Mouse (Mus musculus): ENCODE results near the gene Tppp. TPM values are rescaled to one million over a fixed set of nuclear protein-coding genes. Genes with fewer than 3 reads are reported as not detected.

Tppp gene
- 4.2 and 5.1 TPM in 2 replicates for polyA plus RNA-seq (2016; fragmentation: Nextera tagmentation; extraction: Ambion mirVana)

- Histone ChIP-seq H3K9me3 (no peaks in the 10 kb centered on the region), H3K27me3 (peaks cover 49% of the 10 kb centered on the region), H3K9ac (peak within 1 kb of the TSS; percentile 54), H3K4me2 (peak within 1 kb of the TSS; percentile 94), H3K36me3 (replicated peaks) (no peaks in the 10 kb centered on the region), H3K4me3 (replicated peaks) (peak within 1 kb of the TSS; percentile 54), H3K4me1 (peaks cover 15% of the 10 kb centered on the region), H3K27ac (peak within 1 kb of the TSS; percentile 57)
- peak; percentile 93 for ATAC-seq (ENCODE audit: low FRiP score)
- under 1% methylated on average over 56 of the region's 56 CpGs for WGBS
These were observed at the start of gene Tppp for GRCm38 (mm10) chr13:74008948-74009718. Gene Tppp, plus strand, starts transcription at chr13:74009407.

GRCm38 (mm10) chr13:73960117-73960652, 49.0 kb upstream of the Tppp start:
- Histone ChIP-seq H3K4me2 (no peak overlapping the region), H3K4me1 (no peaks in the 10 kb centered on the region), H3K27me3 (no peaks in the 10 kb centered on the region), H3K27ac (no peak overlapping the region), H3K36me3 (replicated peaks) (peaks cover 71% of the 10 kb centered on the region), H3K4me3 (replicated peaks) (no peak overlapping the region), H3K9me3 (no peaks in the 10 kb centered on the region), H3K9ac (no peak overlapping the region)
- WGBS = 93% methylated on average over 10 of the region's 10 CpGs
- ATAC-seq (ENCODE audit: low FRiP score) = no peak

- no peaks in the 10 kb centered on the region for H3K9me3 ChIP-seq
- peaks cover 61% of the 10 kb centered on the region for H3K36me3 ChIP-seq (replicated peaks)
- no peak overlapping the region for H3K27ac ChIP-seq
- no peak overlapping the region for H3K9ac ChIP-seq
- 80% methylated on average over 4 of the region's 4 CpGs for WGBS
- no peak overlapping the region for H3K4me3 ChIP-seq (replicated peaks)
- ATAC-seq (ENCODE audit: low FRiP score) = no peak
- H3K4me2 ChIP-seq = no peak overlapping the region
- H3K4me1 ChIP-seq = no peaks in the 10 kb centered on the region
- no peaks in the 10 kb centered on the region for H3K27me3 ChIP-seq
These were observed 48.0 kb upstream of the Tppp start for GRCm38 (mm10) chr13:73961177-73961576.

- Histone ChIP-seq H3K9me3 (no peaks in the 10 kb centered on the region), H3K27me3 (no peaks in the 10 kb centered on the region), H3K4me2 (no peak within 1 kb of the TSS), H3K27ac (no peak within 1 kb of the TSS), H3K4me3 (replicated peaks) (no peak within 1 kb of the TSS), H3K36me3 (replicated peaks) (peaks cover 40% of the 10 kb centered on the region), H3K4me1 (no peaks in the 10 kb centered on the region), H3K9ac (no peak within 1 kb of the TSS)
- ATAC-seq (ENCODE audit: low FRiP score) = no peak
- 85% methylated on average over 5 of the region's 5 CpGs for WGBS
These were observed 45.7 kb upstream of the Tppp start, which contains the start of gene Zdhhc11 for GRCm38 (mm10) chr13:73963551-73963950. Gene Zdhhc11, plus strand, starts transcription at chr13:73963851.

GRCm38 (mm10) chr13:73970545-73971448, 38.4 kb upstream of the Tppp start:
- Histone ChIP-seq H3K4me1 (no peaks in the 10 kb centered on the region), H3K9ac (no peak overlapping the region)

GRCm38 (mm10) chr13:73974523-73974922, 34.7 kb upstream of the Tppp start:
- Histone ChIP-seq H3K36me3 (replicated peaks) (no peaks in the 10 kb centered on the region), H3K27me3 (0 out of 2 replicates have a peak, but pooled peaks cover under 1% of the 10 kb centered on the region), H3K4me3 (replicated peaks) (no peak overlapping the region), H3K9me3 (no peaks in the 10 kb centered on the region), H3K4me1 (no peaks in the 10 kb centered on the region), H3K27ac (no peak overlapping the region), H3K9ac (no peak overlapping the region), H3K4me2 (no peak overlapping the region)
- 85% methylated on average over 3 of the region's 3 CpGs for WGBS
- ATAC-seq (ENCODE audit: low FRiP score) = no peak

More at GRCm38 (mm10) chr13:73970545-73971448, 38.4 kb upstream of the Tppp start:
- Histone ChIP-seq H3K27ac (no peak overlapping the region), H3K9me3 (no peaks in the 10 kb centered on the region), H3K4me3 (replicated peaks) (no peak overlapping the region), H3K36me3 (replicated peaks) (no peaks in the 10 kb centered on the region), H3K4me2 (no peak overlapping the region), H3K27me3 (0 out of 2 replicates have a peak, but pooled peaks cover 4% of the 10 kb centered on the region)
- 52% methylated on average over 12 of the region's 12 CpGs for WGBS
- peak; percentile 85 for ATAC-seq (ENCODE audit: low FRiP score)

GRCm38 (mm10) chr13:73976935-73977334, 32.3 kb upstream of the Tppp start:
- Histone ChIP-seq H3K4me2 (no peak overlapping the region), H3K27ac (no peak overlapping the region), H3K4me1 (no peaks in the 10 kb centered on the region), H3K4me3 (replicated peaks) (no peak overlapping the region), H3K27me3 (0 out of 2 replicates have a peak, but pooled peaks cover 3% of the 10 kb centered on the region), H3K36me3 (replicated peaks) (no peaks in the 10 kb centered on the region), H3K9me3 (no peaks in the 10 kb centered on the region), H3K9ac (no peak overlapping the region)
- no peak for ATAC-seq (ENCODE audit: low FRiP score)
- WGBS = 88% methylated on average over 5 of the region's 5 CpGs

GRCm38 (mm10) chr13:73990325-73990724, 18.9 kb upstream of the Tppp start:
- Histone ChIP-seq H3K27ac (no peak overlapping the region), H3K4me3 (replicated peaks) (no peak overlapping the region), H3K9me3 (no peaks in the 10 kb centered on the region), H3K27me3 (no peaks in the 10 kb centered on the region), H3K36me3 (replicated peaks) (no peaks in the 10 kb centered on the region), H3K4me1 (no peaks in the 10 kb centered on the region), H3K9ac (no peak overlapping the region), H3K4me2 (no peak overlapping the region)
- no peak for ATAC-seq (ENCODE audit: low FRiP score)
- WGBS = 81% methylated on average over 5 of the region's 5 CpGs

- Histone ChIP-seq H3K36me3 (replicated peaks) (no peaks in the 10 kb centered on the region), H3K4me2 (no peak overlapping the region), H3K9ac (no peak overlapping the region), H3K9me3 (no peaks in the 10 kb centered on the region), H3K4me3 (replicated peaks) (no peak overlapping the region), H3K4me1 (no peaks in the 10 kb centered on the region), H3K27me3 (no peaks in the 10 kb centered on the region), H3K27ac (no peak overlapping the region)
- ATAC-seq (ENCODE audit: low FRiP score) = no peak
- 84% methylated on average over 2 of the region's 2 CpGs for WGBS
These were observed 18.4 kb upstream of the Tppp start for GRCm38 (mm10) chr13:73990761-73991160.

GRCm38 (mm10) chr13:73991267-73991666, 17.9 kb upstream of the Tppp start:
- no peak for ATAC-seq (ENCODE audit: low FRiP score)
- 89% methylated on average over 5 of the region's 5 CpGs for WGBS

GRCm38 (mm10) chr13:73996456-73996855, 12.8 kb upstream of the Tppp start:
- no peak for ATAC-seq (ENCODE audit: low FRiP score)
- Histone ChIP-seq H3K4me2 (no peak overlapping the region), H3K36me3 (replicated peaks) (no peaks in the 10 kb centered on the region), H3K9me3 (no peaks in the 10 kb centered on the region), H3K27me3 (0 out of 2 replicates have a peak, but pooled peaks cover 3% of the 10 kb centered on the region), H3K4me3 (replicated peaks) (no peak overlapping the region), H3K27ac (no peak overlapping the region), H3K9ac (no peak overlapping the region), H3K4me1 (no peaks in the 10 kb centered on the region)
- 89% methylated on average over 4 of the region's 4 CpGs for WGBS

More at GRCm38 (mm10) chr13:73991267-73991666, 17.9 kb upstream of the Tppp start:
- Histone ChIP-seq H3K4me2 (no peak overlapping the region), H3K9me3 (no peaks in the 10 kb centered on the region), H3K9ac (no peak overlapping the region), H3K27ac (no peak overlapping the region), H3K27me3 (no peaks in the 10 kb centered on the region), H3K36me3 (replicated peaks) (no peaks in the 10 kb centered on the region), H3K4me1 (no peaks in the 10 kb centered on the region), H3K4me3 (replicated peaks) (no peak overlapping the region)

- H3K9ac ChIP-seq = no peak overlapping the region
- H3K9me3 ChIP-seq = no peaks in the 10 kb centered on the region
- no peaks in the 10 kb centered on the region for H3K4me1 ChIP-seq
- H3K27ac ChIP-seq = no peak overlapping the region
- H3K36me3 ChIP-seq (replicated peaks) = no peaks in the 10 kb centered on the region
- no peak overlapping the region for H3K4me3 ChIP-seq (replicated peaks)
- ATAC-seq (ENCODE audit: low FRiP score) = no peak
- H3K4me2 ChIP-seq = no peak overlapping the region
- H3K27me3 ChIP-seq = peaks cover 3% of the 10 kb centered on the region; the same call in 1 of the 2 replicates
These were observed 8.7 kb upstream of the Tppp start for GRCm38 (mm10) chr13:74000519-74000918.
